Mouse (Mus musculus): ENCODE measurements at regions not wholly inside any gene's neighbourhood (a gene's known extent, or its start where the extent isn't known, plus 50 kb on each side); places are given as distances from the start of the nearest gene placed in this dataset.
"Not testable (repeated sequence)": the region's sequence is repeated elsewhere in the genome, so short reads cannot be mapped to it uniquely, and the experiment has no call there.

DNA sequence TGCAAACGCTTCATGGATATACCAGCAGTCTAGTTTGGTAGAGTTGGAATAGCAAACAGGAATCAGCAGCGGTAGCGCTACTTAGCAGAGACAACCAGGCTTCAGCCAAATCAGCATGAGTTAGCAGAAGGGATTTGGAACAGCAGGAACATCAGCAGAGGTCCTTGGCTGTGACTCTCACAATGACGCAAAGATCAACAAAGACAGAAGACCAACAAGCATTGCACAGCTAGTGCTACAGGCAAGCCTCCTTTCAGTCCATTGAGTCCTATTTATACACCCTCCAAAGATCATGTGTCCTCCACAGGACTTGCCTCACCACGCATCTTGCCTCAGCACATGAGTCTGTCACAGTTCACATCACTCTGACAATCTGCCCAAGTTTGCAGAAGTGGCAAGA is 61.6 kb upstream of the Cdyl start:
- no peak for DNase-seq (ENCODE audit: inconsistent ontology term)

DNA sequence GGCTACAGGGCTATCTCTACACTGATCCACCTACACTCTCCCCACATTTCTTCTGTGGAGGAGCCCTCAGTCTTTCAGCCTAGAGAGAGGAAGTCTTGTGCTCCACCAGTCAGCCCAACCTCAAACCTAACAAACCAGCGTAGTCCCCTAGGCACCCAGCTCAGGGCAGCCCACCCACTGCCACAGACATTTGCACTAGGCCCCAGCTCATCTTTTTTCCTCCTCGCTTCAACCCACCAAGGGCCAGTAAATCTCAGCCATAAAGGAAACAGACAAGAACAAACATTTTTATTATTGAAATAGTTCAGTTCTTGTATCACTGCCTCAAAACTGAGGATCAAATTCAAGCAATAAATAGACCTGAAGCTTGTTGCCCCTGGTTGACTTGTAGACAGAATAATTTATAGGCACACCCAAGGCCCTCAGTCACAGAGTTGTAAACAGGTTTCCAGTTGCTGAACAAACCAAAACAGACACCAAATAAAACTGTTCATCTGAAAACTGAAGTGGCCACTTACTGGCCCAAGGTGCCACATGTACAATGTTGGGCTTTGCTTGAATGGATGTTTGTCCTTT is 58.0 kb upstream of the Cdyl start:
- DNase-seq (ENCODE audit: inconsistent ontology term) = no peak

DNA sequence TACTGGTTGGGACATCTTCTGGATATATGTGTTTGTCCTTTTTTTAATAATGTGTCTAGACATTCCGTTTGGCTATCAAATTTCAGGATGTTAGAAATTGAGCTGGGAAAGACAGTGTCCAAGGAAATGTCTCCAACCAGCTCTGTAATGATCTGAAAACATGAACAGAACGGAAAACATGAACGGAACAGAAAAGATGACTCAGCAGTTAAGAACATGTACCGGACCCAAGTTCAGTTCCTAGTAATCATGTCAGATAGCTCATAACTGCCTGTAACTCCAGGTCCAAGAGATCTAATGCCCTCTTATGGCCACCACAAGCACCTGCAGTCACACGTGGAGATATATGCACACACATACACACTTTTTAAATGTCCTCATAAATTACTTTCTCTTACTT is 56.6 kb upstream of the Cdyl start:
- no peak for DNase-seq (ENCODE audit: inconsistent ontology term)

DNA sequence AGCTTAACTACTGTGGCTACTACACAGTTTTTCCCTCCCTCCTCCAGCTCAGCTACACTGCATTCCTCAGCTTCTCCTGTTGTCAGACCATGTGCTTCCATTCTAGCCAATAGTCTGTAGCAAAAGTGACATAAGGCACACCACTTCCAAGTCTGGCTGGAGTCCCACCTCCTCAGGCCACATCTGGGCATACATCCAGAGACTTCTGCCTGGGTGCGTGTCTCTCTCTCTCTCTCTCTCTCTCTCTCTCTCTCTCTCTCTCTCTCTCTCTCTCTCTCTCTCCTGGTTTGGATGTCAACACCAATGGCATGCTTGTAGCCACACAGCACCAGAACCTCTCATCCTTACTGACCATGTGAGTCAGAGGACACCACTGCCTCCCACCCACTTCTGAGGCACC is 55.6 kb upstream of the Cdyl start:
- peak; percentile 77 for DNase-seq (ENCODE audit: inconsistent ontology term)

DNA sequence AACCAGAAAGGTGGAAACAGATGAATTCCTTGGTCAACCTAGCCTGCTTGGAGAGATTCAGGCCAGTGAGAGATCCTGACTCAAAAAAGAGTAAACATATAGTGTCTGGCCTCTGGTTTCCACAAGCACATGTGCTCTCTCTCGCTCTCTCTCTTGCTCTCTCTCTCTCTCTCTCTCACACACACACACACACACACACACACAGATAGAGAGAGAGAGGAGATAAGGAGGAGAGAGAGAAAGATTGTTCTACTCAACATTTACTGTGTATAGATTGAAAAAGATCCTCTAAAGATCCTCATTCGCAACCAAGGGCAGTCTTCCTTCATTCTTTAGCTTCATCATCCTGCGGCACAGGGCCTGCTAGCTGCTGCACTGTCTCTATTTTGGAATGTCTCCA is 54.9 kb upstream of the Cdyl start:
- DNase-seq (ENCODE audit: inconsistent ontology term) = no peak

DNA sequence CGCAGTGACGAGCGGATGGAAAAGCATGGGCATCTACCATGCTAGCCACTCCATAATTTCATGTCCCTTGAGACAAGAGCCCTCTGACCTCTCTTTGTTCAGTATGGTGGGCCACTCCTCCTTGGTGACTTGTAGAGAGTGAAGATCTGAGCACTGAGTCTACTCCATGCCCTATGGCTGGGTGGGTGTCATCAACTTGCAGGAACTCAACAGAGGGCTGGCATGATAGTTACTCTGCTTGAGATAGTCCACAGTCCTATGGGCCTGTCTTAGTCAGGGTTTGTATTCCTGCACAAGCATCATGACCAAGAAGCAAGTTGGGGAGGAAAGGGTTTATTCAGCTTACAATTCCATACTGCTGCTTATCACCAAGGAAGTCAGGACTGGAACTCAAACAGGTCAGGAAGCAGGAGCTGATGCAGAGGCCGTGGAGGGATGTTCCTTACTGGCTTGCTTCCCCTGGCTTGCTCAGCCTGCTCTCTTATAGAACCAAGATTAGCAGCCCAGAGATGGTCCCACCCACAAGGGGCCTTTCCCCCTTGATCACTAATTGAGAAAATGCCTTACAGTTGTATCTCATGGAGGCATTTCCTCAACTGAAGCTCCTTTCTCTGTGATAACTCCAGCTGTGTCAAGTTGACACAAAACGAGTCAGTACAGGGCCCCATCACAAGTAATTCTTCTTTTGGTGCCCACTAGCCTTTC is 52.6 kb upstream of the Cdyl start:
- not testable (repeated sequence) for DNase-seq (ENCODE audit: inconsistent ontology term)

DNA sequence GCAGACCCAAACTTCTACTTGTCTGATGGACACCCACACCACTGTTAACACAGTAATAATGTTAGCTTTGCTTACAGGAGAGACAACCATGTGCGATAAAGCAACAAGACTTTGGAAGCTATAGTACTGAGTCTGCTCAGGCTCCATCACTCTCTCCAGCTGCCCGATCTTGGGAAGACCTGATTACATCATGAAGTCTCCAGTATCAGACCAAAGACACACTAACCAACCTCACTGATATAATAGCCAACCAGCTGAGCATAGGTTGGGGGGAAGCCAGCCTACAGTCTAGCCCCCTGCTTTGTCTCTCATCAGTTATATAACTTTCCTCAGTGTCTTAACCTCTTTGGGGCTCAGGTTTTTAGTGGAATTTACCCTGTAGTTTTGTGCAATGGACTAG is 51.9 kb upstream of the Cdyl start:
- no peak for DNase-seq (ENCODE audit: inconsistent ontology term)
